ENCODE assay signal across 24 mouse cellular contexts in genomic region chr5:43778583-43778982, GRCm38 (mm10). TPM values are rescaled to one million over a fixed set of nuclear protein-coding genes. Genes with fewer than 3 reads are reported as not detected.
"Had no signal": no experiment of that assay in that cellular context is flagged by ENCODE, and none has a peak within 500 bp of the region (broad histone marks: within the 10 kb centered on the region; RNA-seq: fewer than 3 reads in every experiment).

No protein-coding gene starts in this region.

- H3K36me3 ChIP-seq: limb, embryonic 13.5 days; lung, embryonic 15.5 days; midbrain, embryonic 12.5 days; neural tube, embryonic 13.5 days; stomach, embryonic 15.5 days had no signal

- DNase-seq: kidney, adult 18-20 months; kidney, adult 9 months; kidney, postnatal 25 days; layer of hippocampus, adult 9-11 months; lung, adult 18-20 months; lung, postnatal 10 days; lung, postnatal 36 days; retina, postnatal 1 day; right cerebral cortex, postnatal 25 days; spleen, adult 18-20 months; thymus, adult 18-20 months; thymus, postnatal 36 days had no signal

- H3K9me3 ChIP-seq: limb, embryonic 10.5 days; limb, embryonic 13.5 days; lung, embryonic 15.5 days; midbrain, embryonic 12.5 days; neural tube, embryonic 13.5 days; stomach, embryonic 15.5 days had no signal

- H3K9ac ChIP-seq: limb, embryonic 13.5 days; lung, embryonic 15.5 days; midbrain, embryonic 12.5 days; neural tube, embryonic 13.5 days; stomach, embryonic 15.5 days had no signal

- H3K27ac ChIP-seq: kidney, postnatal 0 days; layer of hippocampus, adult 2 months; limb, embryonic 10.5 days; limb, embryonic 13.5 days; lung, embryonic 15.5 days; midbrain, embryonic 12.5 days; neural tube, embryonic 13.5 days; stomach, embryonic 15.5 days had no signal

- H3K4me3 ChIP-seq: layer of hippocampus, adult 2 months; limb, embryonic 10.5 days; limb, embryonic 13.5 days; lung, embryonic 15.5 days; midbrain, embryonic 12.5 days; myocyte; neural tube, embryonic 13.5 days; stomach, embryonic 15.5 days had no signal

- ATAC-seq: midbrain, embryonic 16.5 days had no signal

- H3K4me2 ChIP-seq: limb, embryonic 13.5 days; lung, embryonic 15.5 days; midbrain, embryonic 12.5 days; neural tube, embryonic 13.5 days; stomach, embryonic 15.5 days had no signal

- H3K27me3 ChIP-seq: limb, embryonic 13.5 days; lung, embryonic 15.5 days; midbrain, embryonic 12.5 days; neural tube, embryonic 13.5 days; stomach, embryonic 15.5 days had no signal

RNA-seq across cellular contexts. Expression of gene Bst1, which starts 40.1 kb away (rescaled TPM):
- total RNA-seq: layer of hippocampus, adult 2 months; layer of hippocampus, postnatal 25 days; left cerebral cortex, adult 18-20 months had no signal
- polyA plus RNA-seq: myocyte had no signal
